Mouse (Mus musculus): ENCODE measurements around the gene Ccdc85a. TPM values are rescaled to one million over a fixed set of nuclear protein-coding genes. Genes with fewer than 3 reads are reported as not detected.
"Not testable (repeated sequence)": the region's sequence is repeated elsewhere in the genome, so short reads cannot be mapped to it uniquely, and the experiment has no call there.

Gene Ccdc85a
- polyA plus RNA-seq, 1 experiment from 2014 or later, result 2.7 TPM

DNA sequence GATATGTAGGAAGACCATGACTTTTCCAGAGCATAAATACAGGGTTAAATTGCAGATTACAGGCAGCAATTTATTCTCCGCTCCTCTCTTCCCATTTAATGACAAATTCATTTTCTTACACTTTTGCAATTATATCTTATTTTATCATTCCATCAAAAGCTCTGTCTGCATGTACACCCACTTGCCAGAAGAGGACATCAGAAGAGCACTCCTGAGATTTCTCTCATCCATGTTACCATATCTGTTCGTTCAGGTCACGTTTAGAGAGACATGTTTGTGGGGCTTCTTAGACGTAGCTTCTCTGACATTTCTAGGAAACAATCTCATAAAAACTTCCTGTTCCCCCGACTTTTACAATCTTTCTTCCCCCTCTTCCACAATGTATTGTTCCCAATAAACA is 242.2 kb downstream of the Ccdc85a start:
- WGBS, result 77% methylated on average over 5 of the region's 5 CpGs
- DNase-seq (ENCODE audit: low spot score), result no peak
- H3K9ac ChIP-seq (replicated peaks; ENCODE audit: low read length), result no peak overlapping the region
- no peaks in the 10 kb centered on the region for H3K4me1 ChIP-seq (ENCODE audit: control insufficient read depth, insufficient read depth, low read length)
- no peaks in the 10 kb centered on the region for H3K9me3 ChIP-seq (replicated peaks; ENCODE audit: control insufficient read depth, low read length)
- no peak overlapping the region for H3K27ac ChIP-seq (replicated peaks; ENCODE audit: low read depth, low read length)
- H3K36me3 ChIP-seq (replicated peaks; ENCODE audit: control insufficient read depth, insufficient read depth, low read depth, low read length), result no peaks in the 10 kb centered on the region
- no peaks in the 10 kb centered on the region for H3K27me3 ChIP-seq (ENCODE audit: control insufficient read depth, insufficient read depth, low read length)
- no peak for ATAC-seq (replicated peaks; ENCODE audit: insufficient number of reproducible peaks, low FRiP score, low TSS enrichment, low read depth)
- no peak overlapping the region for H3K4me3 ChIP-seq (ENCODE audit: low read depth, low read length)
- H3K4me2 ChIP-seq (ENCODE audit: low read depth, low read length), result no peak overlapping the region

DNA sequence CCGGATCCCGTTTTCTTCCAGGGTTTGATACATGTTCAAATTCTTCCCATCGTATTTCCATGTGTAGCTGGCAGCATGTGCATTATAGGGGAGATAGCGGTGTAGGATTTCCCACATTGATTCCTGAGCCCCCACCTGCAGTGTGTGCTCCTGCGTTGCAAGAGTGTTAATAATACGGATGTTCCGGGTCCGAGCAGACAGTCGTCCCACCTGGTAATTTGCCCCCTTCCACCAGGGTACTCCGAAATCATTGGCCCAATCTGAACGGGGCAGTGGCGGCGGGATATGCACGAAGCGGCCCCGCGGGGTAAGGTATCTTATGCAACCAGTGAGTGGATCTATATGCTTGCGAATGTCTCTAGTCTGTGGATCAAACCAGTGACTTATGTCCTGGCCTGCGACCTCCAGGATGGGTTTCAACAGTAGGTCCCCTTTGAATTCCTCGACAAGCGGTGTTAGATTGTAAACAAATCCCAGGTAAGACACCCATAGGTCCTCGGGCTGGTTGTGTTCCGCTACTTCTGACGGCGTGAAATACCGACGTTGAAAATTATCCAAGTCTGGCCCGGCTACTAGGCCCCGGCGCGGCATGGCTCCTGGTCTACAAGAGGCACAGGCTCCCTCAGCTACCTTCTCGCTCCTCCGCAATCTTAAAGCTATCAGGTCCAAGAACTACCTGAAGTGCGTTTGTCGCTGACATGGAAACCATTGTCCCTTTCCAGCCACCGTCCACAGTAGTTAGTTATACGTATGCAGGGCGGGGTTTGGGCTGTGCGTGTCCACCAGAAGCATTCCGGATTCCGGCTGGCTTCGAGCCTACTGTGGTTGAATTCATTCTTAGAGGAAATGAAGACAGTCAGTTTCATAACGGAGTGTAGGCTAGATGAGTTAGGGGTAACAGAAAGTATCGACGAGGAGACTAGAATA is 244.6 kb downstream of the Ccdc85a start, which contains the start of gene Gm6685:
Gene Gm6685 (minus strand): TSS at position 644 of the 927 bp plus-strand sequence.
- ATAC-seq (replicated peaks; ENCODE audit: insufficient number of reproducible peaks, low FRiP score, low TSS enrichment, low read depth); H3K4me1 ChIP-seq (ENCODE audit: control insufficient read depth, insufficient read depth, low read length): not testable (repeated sequence)
- WGBS, result 94% methylated on average over 40 of the region's 45 CpGs

More for the DNA sequence above, 244.6 kb downstream of the Ccdc85a start, which contains the start of gene Gm6685:
- not testable (repeated sequence) for H3K4me2 ChIP-seq (ENCODE audit: low read depth, low read length); DNase-seq (ENCODE audit: low spot score); H3K27me3 ChIP-seq (ENCODE audit: control insufficient read depth, insufficient read depth, low read length); H3K9ac ChIP-seq (replicated peaks; ENCODE audit: low read length); H3K27ac ChIP-seq (replicated peaks; ENCODE audit: low read depth, low read length); H3K9me3 ChIP-seq (replicated peaks; ENCODE audit: control insufficient read depth, low read length); H3K4me3 ChIP-seq (ENCODE audit: low read depth, low read length); H3K36me3 ChIP-seq (replicated peaks; ENCODE audit: control insufficient read depth, insufficient read depth, low read depth, low read length)

Other genes with a start within 250 kb of the Ccdc85a start
- gene Gm6685, start 244.5 kb downstream of the Ccdc85a start, polyA plus RNA-seq (2014; fragmentation: Nextera tagmentation; extraction: Ambion mirVana), result not detected in 2 replicates

Measured in embryonic facial prominence, embryonic 11.5 days (tissue).